Mouse (Mus musculus) liver, postnatal 0 days (tissue): ENCODE measurements at regions not wholly inside any gene's neighbourhood (a gene's known extent, or its start where the extent isn't known, plus 50 kb on each side); places are given as distances from the start of the nearest gene placed in this dataset.

Experiments
- ATAC-seq: fragments of 200-750 bp; cut with Nextera tagmentation; 2 replicates; pipeline ENCODE4 v1.8.0; 2017; ENCODE audit warnings: mild to moderate bottlenecking, moderate library complexity
- DNase-seq: peaks from one replicate; pipeline ENCODE4 v3.0.0-alpha.2; 2016
- H3K27ac ChIP-seq: fragments of 300-500 bp; sonication (generic); 2 replicates; pipeline ENCODE4 v1.5.1; 2014; ENCODE audit warnings: antibody characterized with exemption, moderate library complexity, mild to moderate bottlenecking, low read depth
- H3K27me3 ChIP-seq: fragments of 300-500 bp; sonication (generic); 2 replicates; pipeline ENCODE4 v1.6.1; 2014; ENCODE audit warnings: low read length, control low read depth, mixed read lengths; ENCODE audit not compliant: insufficient read depth
- H3K36me3 ChIP-seq: fragments of 300-500 bp; sonication (generic); replicated peaks from 2 replicates; pipeline ENCODE4 v1.6.1; 2014; ENCODE audit warnings: mild to moderate bottlenecking, control low read depth, low read length, moderate library complexity, mixed read lengths; ENCODE audit not compliant: insufficient read depth
- H3K4me1 ChIP-seq: fragments of 300-500 bp; sonication (generic); 2 replicates; pipeline ENCODE4 v1.6.1; 2014; ENCODE audit warnings: antibody characterized with exemption, mild to moderate bottlenecking, control low read depth; ENCODE audit not compliant: insufficient read depth
- H3K4me2 ChIP-seq: fragments of 300-500 bp; sonication (generic); 2 replicates; pipeline ENCODE4 v1.6.1; 2014; ENCODE audit warnings: low read depth, mild to moderate bottlenecking, low read length, moderate library complexity, mixed read lengths
- H3K4me3 ChIP-seq: fragments of 300-500 bp; sonication (generic); 2 replicates; pipeline ENCODE4 v1.5.1; 2014; ENCODE audit warnings: low read depth, low read length
- H3K9ac ChIP-seq: fragments of 300-500 bp; sonication (generic); replicated peaks from 2 replicates; pipeline ENCODE4 v1.6.1; 2014; ENCODE audit warnings: mild to moderate bottlenecking, moderate library complexity
- H3K9me3 ChIP-seq: fragments of 300-500 bp; sonication (generic); 2 replicates; pipeline ENCODE4 v1.6.1; 2016; ENCODE audit warnings: mild to moderate bottlenecking, control low read depth, low read length, mixed read lengths
- CTCF ChIP-seq: sonication (generic); IDR thresholded peaks from 2 replicates; pipeline ENCODE4 v1.5.1; 2016; ENCODE audit warnings: antibody characterized with exemption, low read depth
- EP300 ChIP-seq: IDR thresholded peaks from 2 replicates; pipeline ENCODE4 v1.6.1; 2016; ENCODE audit warnings: antibody characterized with exemption, low read depth, mild to moderate bottlenecking
- WGBS: fragments of 180-500 bp; shearing (Covaris S2); extraction: QIAGEN DNeasy Blood & Tissue Kit; methylation state at CpG from one replicate; pipeline ENCODE4 v1.1.7; 2014; ENCODE audit not compliant: insufficient replicate concordance; 5-methylcytosine and 5-hydroxymethylcytosine counted together

DNA sequence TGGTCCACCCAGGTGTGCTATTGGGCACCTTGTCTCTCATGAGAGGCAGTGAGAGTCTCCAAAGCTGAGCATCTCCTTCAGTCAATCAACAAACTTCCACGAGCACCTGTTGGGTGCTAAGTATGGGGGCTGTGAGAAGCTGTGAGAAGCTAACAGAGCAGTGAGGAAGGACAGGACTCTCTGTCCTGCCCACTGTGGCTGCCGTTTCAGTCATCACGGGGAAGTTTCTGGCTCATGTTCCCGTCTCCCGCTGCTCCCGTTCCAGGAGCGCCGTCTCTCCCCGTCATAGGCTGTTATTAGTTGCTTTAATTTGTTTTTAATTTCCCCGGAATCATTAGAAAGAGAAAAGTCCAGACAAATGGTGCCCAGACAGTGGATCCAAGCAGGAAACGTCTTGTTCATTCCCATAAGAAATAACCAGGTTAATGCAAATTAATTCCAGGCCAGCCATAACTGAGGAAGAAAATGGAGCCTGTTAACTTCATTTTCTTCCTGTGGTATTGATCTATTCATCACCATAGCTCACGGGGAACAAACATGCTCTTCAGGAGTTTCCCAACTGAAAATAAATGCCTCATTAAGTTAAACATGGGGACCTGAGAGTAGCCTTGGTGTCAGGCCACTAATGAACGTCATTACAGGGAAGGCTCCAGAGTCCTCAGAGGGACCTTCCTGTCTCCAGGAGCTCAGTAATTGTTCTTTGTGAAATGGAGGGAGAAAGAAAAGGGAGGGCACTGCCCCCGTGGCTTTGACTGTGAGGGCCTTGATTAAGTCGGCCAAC, 70.3 kb downstream of the Matn1 start:
- no peak overlapping the region for H3K4me2 ChIP-seq
- no peak overlapping the region for H3K27ac ChIP-seq
- TF ChIP-seq CTCF (no peak), EP300 (no peak)
- DNase-seq (no peak), ATAC-seq (no peak)
- H3K9ac ChIP-seq, result no peak overlapping the region
- H3K9me3 ChIP-seq, result no peaks in the 10 kb centered on the region
- no peak overlapping the region for H3K4me3 ChIP-seq
- WGBS, result 65% methylated on average over 15 of the region's 15 CpGs
- H3K36me3 ChIP-seq, result no peaks in the 10 kb centered on the region
- H3K4me1 ChIP-seq, result no peaks in the 10 kb centered on the region
- H3K27me3 ChIP-seq, result no peaks in the 10 kb centered on the region

DNA sequence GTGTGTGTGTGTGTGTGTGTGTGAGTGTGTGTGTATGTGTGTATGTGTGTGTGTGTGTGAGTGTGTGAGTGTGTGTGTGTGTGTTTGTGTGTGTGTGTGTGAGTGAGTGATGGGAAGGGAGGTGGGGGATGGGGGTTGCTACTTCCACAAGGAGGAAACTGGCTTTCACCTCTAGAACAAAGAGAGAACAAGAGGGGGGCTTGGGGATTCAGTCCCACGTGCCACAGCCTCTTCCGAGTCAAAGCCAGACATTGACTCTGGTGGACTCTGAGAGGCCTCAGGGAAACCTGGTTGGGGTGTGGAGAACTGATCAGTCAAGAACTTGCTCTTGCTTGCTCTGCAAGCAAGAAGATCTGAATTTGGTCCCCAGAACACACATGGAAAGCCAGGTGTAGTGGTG, 71.0 kb downstream of the Matn1 start:
- Histone ChIP-seq H3K9ac (no peak overlapping the region), H3K27ac (no peak overlapping the region), H3K9me3 (no peaks in the 10 kb centered on the region), H3K4me2 (no peak overlapping the region), H3K36me3 (no peaks in the 10 kb centered on the region), H3K4me3 (no peak overlapping the region), H3K4me1 (no peaks in the 10 kb centered on the region), H3K27me3 (no peaks in the 10 kb centered on the region)
- no peak for DNase-seq
- no peak for ATAC-seq
- WGBS, result 56% methylated on average over 2 of the region's 2 CpGs
- TF ChIP-seq CTCF (no peak), EP300 (no peak)

- ATAC-seq (no peak), DNase-seq (no peak)
- TF ChIP-seq EP300 (no peak), CTCF (no peak)
- no peak overlapping the region for H3K4me3 ChIP-seq
- H3K27me3 ChIP-seq, result no peaks in the 10 kb centered on the region
- H3K4me1 ChIP-seq, result no peaks in the 10 kb centered on the region
- H3K27ac ChIP-seq, result no peak overlapping the region
- H3K9me3 ChIP-seq, result no peaks in the 10 kb centered on the region
- 54% methylated on average over 6 of the region's 6 CpGs for WGBS
- no peaks in the 10 kb centered on the region for H3K36me3 ChIP-seq
- no peak overlapping the region for H3K4me2 ChIP-seq
- H3K9ac ChIP-seq, result no peak overlapping the region
Measured at GRCm38 (mm10) chr4:131023601-131024000, 79.4 kb downstream of the Matn1 start.

DNA sequence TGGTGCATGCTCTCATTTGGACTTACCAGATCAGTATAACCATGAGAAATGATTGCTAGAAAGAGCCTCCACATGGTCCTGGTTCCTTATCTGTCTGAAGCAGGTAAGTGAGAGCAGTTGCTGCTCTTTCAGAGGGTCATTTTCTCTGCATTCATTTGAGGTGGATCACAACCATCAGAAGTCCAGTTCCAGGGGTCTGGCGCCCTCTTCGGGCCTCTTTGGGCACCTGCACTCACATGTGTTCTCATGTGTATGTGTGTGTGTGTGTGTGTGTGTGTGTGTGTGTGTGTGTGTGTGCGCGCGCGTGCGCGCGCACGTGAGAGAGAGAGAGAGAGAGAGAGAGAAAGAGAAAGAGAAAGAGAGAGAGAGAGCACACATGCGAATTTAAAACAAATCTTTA, 92.1 kb downstream of the Matn1 start:
- 88% methylated on average over 11 of the region's 11 CpGs for WGBS

GRCm38 (mm10) chr4:131037179-131037578, 93.0 kb downstream of the Matn1 start:
- no peak for ATAC-seq
- no peaks in the 10 kb centered on the region for H3K27me3 ChIP-seq
- WGBS, result 10% methylated on average over 6 of the region's 6 CpGs

More for the DNA sequence above, 92.1 kb downstream of the Matn1 start:
- no peak overlapping the region for H3K4me2 ChIP-seq
- no peaks in the 10 kb centered on the region for H3K27me3 ChIP-seq
- TF ChIP-seq EP300 (no peak), CTCF (no peak)
- ATAC-seq (no peak), DNase-seq (no peak)
- no peak overlapping the region for H3K4me3 ChIP-seq
- no peaks in the 10 kb centered on the region for H3K36me3 ChIP-seq
- no peak overlapping the region for H3K27ac ChIP-seq
- H3K9me3 ChIP-seq, result no peaks in the 10 kb centered on the region
- H3K4me1 ChIP-seq, result no peaks in the 10 kb centered on the region
- H3K9ac ChIP-seq, result no peak overlapping the region

DNA sequence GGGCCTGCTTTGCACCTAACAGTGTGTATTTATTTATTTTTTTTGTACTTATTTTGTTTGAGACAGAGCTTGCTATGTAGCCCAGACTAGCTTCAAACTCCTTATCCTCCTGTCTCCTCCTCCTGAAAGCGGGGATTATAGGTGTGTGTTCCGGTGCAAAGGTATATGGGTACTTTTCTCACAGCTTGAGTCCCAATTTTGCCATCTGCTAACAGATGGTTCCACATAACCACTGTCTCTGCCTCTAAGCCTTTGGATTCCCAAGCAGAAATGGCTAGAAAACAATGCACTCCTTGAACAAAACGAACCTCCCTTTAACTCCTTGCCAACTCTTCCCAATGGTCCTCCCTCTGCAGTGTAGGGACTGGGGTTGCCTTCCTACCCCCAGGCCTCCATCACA, 95.5 kb downstream of the Matn1 start:
- H3K27me3 ChIP-seq, result no peaks in the 10 kb centered on the region
- H3K4me3 ChIP-seq, result no peak overlapping the region
- DNase-seq (no peak), ATAC-seq (no peak)
- H3K36me3 ChIP-seq, result no peaks in the 10 kb centered on the region
- TF ChIP-seq CTCF (no peak), EP300 (no peak)
- no peaks in the 10 kb centered on the region for H3K9me3 ChIP-seq
- no peak overlapping the region for H3K27ac ChIP-seq
- 64% methylated on average over 3 of the region's 3 CpGs for WGBS
- no peaks in the 10 kb centered on the region for H3K4me1 ChIP-seq
- no peak overlapping the region for H3K4me2 ChIP-seq
- no peak overlapping the region for H3K9ac ChIP-seq

More at GRCm38 (mm10) chr4:131037179-131037578, 93.0 kb downstream of the Matn1 start:
- H3K27ac ChIP-seq, result no peak overlapping the region
- no peaks in the 10 kb centered on the region for H3K4me1 ChIP-seq
- DNase-seq, result no peak
- H3K4me3 ChIP-seq, result no peak overlapping the region
- H3K4me2 ChIP-seq, result no peak overlapping the region
- H3K36me3 ChIP-seq, result no peaks in the 10 kb centered on the region
- no peak overlapping the region for H3K9ac ChIP-seq
- TF ChIP-seq CTCF, result no peak
- no peak for TF ChIP-seq EP300
- no peaks in the 10 kb centered on the region for H3K9me3 ChIP-seq

DNA sequence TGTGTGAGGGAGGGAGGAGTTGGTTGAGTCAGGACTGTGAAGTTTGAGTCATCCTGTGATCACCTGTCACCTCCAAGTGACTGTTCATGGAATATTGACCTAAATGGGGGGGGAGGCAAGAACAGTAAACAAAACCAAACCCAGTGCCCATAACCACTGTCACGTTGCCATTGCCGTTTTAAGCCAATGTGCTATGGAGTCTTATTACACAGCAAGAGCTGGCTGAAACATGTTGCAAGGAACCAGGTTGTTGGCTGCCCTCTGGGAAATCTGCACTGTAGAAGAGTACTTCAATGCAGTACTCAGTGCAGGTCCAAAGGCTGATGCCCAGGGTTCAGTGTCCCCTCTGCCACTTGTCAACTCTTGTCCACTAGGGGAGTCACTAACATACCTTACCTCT, 97.0 kb downstream of the Matn1 start:
- peak overlapping the region; percentile 44; the same call in 1 of the 2 replicates for H3K27ac ChIP-seq
- no peak overlapping the region for H3K4me3 ChIP-seq
- H3K9me3 ChIP-seq, result no peaks in the 10 kb centered on the region
- no peaks in the 10 kb centered on the region for H3K4me1 ChIP-seq
- H3K9ac ChIP-seq, result no peak overlapping the region
- WGBS, result 57% methylated on average over 2 of the region's 2 CpGs
- TF ChIP-seq EP300 (peak; percentile 26; the same call in 1 of the 2 replicates), CTCF (peak; percentile 46)
- peak; percentile 44 for DNase-seq
- H3K4me2 ChIP-seq, result no peak overlapping the region
- H3K36me3 ChIP-seq, result no peaks in the 10 kb centered on the region
- H3K27me3 ChIP-seq, result no peaks in the 10 kb centered on the region
- peak; percentile 96 for ATAC-seq
